Mouse (Mus musculus): ENCODE results near the gene Map4k4.

The Map4k4 gene

DNA sequence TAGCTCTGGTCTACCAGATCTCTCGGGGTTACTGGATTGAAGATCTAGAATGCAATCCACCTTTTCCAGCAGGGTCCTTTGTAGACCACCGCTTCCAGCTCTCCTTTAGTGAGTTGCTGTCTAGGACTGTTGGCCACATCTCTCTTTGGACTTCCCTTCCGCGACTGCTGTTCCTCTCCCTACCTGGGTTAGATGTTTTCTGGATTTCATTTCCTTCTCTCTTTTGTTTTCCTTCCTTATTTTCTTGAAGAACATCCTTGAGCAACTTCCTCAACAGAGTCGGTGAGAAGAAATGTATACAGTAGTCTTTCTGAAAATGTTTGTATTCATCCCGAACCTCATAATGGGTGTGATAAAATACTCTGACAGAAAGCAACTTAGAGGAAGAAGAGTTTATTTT, 137.1 kb downstream of the Map4k4 start:
- no peak for DNase-seq (ENCODE audit: low read depth)

DNA sequence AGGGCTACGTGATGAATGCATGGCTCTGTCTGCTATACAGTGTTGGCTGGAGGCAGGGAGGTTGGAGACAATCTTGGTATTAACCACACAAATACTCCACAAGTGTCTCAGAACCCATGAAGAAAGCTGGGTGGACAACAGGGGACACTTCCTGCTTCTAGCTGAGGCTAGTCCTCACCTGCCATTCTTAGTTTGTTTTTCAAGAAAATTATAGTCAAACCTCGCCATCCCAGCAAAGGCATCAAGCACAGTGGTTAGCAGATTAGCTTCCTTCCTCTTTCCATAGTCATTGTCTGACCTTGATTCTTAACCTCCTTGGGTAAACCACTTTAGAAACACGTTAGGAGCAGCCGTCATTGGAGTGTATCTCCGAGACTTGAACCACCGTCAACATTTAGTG, 145.0 kb downstream of the Map4k4 start:
- DNase-seq (ENCODE audit: low read depth): peak; percentile 56

DNA sequence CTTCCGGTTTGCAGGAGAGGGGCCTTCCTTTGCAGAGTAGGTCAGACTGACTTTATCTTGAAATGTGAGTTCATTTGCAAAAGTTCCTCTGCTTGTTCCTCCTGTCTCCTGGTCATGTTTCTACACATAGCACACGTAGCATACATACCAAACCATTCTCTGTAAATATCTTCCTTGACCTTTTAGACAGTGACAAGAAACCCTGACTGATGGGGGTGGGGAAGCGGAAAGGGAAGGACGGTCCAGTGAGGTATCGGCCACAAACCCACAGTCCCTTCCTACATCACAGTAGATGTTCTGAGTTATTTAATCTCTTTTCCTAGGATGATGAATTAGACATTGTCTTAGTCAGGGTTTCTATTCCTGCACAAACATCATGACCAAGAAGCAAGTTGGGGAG, 145.9 kb downstream of the Map4k4 start:
- DNase-seq (ENCODE audit: low read depth): peak; percentile 54

DNA sequence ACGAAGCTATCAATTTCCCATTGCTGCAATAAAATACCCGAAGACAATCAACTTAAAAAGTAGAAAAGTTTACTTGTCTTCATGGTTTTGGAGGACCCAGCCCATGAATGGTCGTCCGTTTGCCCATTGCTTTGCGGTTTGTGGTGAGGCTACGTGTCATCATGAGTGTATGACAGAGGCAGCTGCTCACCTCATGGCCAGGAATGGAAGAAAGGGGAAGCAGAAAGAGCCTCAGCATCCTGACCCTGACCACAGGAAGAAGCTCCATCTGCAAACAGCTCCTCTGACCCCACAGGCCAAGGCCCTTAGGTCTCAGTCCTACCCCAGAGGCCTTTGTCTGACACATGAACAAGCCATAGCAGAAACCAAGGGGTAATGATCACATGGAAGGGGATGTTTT, 150.4 kb downstream of the Map4k4 start:
- peak; percentile 66 for DNase-seq (ENCODE audit: low read depth)

DNA sequence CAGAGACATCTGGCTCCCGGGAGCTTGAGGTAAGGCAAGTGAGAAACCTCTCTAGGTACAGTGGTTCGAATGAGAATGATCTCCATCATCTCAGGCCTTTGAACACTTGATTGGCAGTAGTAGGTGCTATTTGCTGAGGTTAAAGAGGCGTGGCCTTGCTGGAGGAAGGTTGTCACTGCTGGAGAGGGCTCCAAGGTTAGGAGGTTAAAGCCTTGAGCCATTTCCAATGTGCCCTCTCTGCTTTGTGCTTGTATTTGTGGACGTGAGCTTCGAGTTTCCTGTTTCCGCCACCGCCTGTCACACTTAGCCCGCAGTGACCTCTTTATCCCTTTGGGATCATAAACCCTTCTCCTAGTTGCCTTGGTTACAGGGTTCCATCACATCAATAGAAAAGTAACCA, 151.4 kb downstream of the Map4k4 start:
- DNase-seq (ENCODE audit: low read depth): peak; percentile 80

DNA sequence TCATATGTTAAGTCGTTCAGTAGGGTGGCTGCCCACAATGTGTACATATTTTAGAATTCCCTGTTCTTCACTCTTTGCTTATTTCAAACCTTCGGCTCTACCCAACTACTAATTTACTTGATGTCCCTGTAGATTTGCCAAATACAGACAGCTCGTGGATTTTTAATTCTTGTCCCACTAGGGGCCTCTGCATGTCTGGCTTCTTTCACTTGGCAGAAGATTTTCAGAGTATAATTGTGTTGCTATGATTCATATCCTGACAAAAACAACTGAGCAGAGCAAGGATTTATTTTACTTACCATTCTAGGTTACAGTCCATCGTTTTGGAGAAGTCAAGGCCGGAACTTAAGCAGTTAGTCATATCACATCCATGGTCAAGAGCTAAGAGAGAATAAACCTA, 152.4 kb downstream of the Map4k4 start:
- DNase-seq (ENCODE audit: low read depth): peak; percentile 61

DNA sequence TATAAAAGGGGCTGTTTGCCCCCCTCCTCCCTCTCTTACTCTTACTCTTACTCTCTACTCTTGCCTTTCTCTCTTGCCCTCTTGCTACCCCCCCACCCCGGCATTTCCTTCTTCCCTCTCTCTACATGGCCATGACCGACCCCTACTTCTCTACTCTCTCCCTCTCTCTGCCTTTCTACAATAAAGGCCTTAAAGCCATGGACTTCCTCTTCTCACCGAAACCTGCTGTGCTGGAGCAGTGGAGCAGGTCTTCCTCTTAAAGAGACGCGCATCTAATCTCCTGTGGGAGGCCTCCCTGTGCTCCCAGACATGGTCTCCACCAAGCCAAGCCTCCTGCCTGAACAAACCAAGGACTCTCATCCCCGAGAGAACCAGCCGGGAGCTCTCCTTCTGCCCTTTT, 154.3 kb downstream of the Map4k4 start:
- peak; percentile 39 for DNase-seq (ENCODE audit: low read depth)

DNA sequence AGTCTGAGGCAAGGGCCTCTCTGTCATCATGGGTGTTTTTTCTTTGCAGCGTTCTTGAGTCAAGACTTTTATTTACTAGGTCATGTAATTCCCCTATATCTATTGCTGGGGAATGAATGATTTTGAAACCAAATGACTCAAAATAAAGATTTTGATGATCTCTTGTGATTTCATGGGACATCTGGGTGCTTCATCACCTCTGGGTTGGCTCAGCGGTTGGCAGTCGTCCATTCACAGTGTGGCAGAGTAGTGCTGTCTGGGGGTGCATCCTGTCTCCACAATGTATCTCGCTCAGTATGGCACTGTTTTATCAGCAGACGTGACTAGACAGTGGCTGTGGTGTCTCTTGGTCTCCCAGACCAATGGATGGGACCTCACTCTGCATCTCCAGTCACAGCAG, 155.2 kb downstream of the Map4k4 start:
- DNase-seq (ENCODE audit: low read depth): peak; percentile 84

DNA sequence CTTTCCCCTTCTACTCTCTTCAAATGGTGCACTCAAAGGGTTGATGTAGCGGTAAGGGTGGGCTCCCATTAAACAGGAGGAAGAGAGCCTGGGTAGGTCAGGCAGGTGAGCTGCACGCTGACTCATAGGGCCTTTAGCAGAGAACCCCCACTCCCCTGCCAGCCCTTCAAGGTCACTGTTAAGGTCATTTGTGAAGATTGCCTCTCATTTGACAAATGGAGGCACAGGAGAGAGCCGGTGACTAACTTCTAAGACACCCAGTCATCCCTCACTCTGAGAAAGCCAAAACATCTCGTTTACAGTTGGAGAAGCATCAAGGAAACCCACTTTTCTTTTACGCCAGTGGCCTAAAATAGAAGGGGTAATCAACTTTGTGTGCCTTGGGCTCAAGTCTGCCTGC, 156.6 kb downstream of the Map4k4 start:
- peak; percentile 55 for DNase-seq (ENCODE audit: low read depth)

DNA sequence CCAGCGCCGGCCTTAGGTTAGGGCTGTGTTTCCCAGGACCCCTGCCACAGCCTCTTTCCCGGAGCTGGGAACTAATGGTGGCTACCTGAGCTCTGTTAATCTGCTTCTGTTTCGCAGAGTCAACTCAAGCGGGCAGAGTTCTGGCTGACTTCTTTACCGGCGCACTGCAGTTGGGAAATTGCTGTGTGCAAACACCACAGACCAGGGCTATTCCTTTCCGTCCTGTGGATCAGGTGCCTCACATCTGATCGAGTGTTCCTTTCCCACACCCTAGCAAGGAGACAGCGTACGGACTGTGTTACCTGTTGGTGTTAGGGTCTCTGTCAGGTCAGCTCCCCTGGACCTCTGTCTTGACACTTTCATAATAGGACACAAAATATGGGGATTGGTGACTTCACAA, 157.3 kb downstream of the Map4k4 start:
- peak; percentile 38 for DNase-seq (ENCODE audit: low read depth)

DNA sequence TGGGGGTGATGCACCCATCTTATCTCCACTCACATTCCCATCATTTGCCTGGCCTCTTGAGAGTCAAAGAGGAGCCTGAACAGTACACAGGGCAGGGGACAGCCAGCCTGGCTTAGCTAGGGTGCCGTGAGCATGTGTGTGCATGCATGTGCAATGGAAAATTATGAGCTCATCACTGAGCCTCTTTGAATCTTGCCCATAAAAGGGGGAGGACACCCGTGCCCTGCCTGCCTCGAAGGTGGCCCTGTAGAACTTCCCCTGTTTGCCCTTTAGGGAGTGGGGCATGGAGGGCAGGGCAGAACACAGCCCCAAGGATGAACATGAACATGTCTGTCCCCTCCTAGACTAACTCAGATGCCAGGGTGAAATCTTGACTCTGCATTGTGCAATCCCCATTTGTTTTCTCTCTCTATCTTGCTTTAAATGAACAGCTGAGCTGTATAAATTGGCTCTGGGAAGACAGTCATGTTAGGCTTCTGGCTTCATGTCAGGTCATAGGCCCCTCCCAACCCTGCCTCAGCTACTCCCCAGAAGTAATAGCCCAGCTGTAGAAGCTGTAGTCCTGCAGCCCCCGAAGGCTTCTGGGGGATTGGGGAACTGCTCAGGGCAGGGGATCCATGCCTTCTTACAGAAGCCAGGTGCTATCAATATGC, 158.5 kb downstream of the Map4k4 start:
- peak; percentile 79 for DNase-seq (ENCODE audit: low read depth)

DNA sequence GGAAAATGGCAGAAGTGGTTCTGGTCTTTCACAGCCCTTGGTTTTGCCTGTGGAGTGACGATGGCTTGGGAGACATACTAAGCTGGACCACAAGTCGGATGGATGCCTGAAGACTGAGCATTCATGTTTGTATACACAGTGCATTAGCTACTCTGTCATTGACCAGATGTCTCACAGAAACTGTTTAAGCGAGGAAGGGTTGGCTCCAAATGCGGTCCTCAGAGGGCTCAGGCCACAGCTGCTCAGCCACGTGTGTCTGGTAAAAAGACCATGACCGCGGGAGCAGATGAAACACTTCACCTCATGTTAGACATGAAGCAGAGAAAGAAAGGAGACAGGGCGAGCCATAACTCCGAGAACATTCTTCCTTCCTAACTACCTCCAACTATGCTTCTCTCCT, 160.6 kb downstream of the Map4k4 start:
- no peak for DNase-seq (ENCODE audit: low read depth)

DNA sequence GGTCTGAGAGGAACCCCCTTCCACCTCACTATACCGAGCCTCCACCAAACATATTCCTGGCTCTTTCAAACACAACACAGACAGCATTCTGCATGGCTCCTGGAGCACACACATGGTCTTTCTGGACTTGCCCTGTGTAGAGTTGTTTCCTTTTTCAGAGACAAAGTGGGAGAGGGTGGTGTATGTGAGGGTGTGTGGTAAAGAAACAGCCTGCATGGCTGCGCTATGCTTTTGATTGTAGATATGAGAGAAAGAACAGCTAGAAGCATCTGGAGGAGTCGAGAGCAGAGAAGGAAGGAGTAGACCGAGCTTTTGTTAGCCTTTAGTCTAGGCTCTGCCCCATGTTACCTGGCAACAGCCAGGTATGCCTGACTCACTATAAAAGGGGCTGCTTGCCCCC, 162.7 kb downstream of the Map4k4 start:
- DNase-seq (ENCODE audit: low read depth): no peak

DNA sequence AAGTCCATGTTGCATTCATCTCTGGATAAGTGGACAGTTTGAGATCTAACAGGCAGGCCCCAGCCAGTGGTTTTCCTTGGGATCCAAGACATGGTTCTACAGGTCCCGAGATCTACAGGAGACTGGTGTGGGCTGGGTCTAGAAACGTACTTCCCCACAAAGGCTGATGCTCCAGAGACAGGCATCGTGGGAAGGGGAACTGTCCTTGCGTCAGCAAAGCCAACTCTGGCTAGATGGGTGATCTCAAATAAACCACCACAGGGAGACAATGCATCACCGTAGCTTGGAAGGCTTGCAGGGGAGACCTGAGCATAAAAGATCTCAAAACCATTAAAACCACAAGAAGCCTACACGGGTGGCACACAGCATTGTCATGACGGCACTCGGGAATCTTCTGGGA, 163.8 kb downstream of the Map4k4 start:
- DNase-seq (ENCODE audit: low read depth): no peak

DNA sequence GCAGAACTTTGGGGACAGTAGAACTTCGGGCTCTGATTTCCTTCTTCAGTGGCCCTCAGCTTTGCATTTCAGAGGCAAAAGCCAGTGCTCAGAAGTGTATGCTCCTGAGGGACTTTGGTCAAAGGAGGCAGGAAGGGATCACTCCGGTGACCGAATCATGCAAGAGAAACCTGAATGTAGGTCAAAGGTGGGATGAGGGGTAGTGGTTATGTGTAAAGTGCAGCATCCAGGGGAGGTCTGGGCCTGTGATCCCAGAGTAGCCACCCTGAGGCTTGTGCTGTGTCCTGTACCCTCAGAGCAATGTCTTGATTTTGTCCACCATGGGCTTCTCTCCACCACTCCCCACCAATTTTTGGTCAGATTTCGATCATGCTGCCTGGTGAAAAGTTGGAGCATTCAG, 171.8 kb downstream of the Map4k4 start:
- DNase-seq (ENCODE audit: low read depth): no peak

DNA sequence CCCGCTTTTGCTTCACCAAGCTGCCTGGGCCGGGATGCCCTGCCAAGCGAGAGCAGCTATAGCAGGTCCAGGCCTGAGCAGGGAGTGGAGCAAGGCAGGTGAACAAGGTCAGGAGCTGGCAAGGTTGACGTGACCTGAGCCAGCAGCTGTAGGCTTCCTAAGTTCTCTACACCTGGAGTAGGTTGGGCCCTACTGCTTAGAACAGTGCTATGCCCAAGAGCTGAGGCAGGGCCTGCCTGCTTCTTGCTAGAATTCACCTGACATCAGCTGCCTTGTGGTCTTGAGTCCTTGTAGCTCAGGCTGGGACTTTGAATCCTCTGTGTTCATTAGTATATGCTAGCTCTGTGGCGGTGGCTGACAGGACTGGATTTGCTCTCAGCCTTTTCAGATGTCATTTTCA, 173.1 kb downstream of the Map4k4 start, which contains the start of gene Il1r2:
Il1r2 (plus strand) TSS at position 301 of the 400 bp plus-strand sequence.
- DNase-seq (ENCODE audit: low read depth): no peak
